Mouse (Mus musculus): ENCODE results near the gene Clba1.

GRCm38 (mm10) chr12:112849235-112850022, 40.7 kb downstream of the Clba1 start:
- peak; percentile 42 for TF ChIP-seq CTCF (IDR thresholded peaks at IDR 0.05; ENCODE audit: low read depth)
- TF ChIP-seq EP300 (IDR thresholded peaks at IDR 0.05; ENCODE audit: low read depth) = no peak
